Mouse (Mus musculus) B cell, adult 67 days (primary cell): ENCODE results near the gene Fam131b. TPM values are rescaled to one million over a fixed set of nuclear protein-coding genes. Genes with fewer than 3 reads are reported as not detected.

Source experiments
- total RNA-seq, 2 experiments: library from RNA; stranded (reverse); gene quantifications; 4 replicates each; pipeline ENCODE4 v1.2.4; 2023

Fam131b gene
- not detected for total RNA-seq

DNA sequence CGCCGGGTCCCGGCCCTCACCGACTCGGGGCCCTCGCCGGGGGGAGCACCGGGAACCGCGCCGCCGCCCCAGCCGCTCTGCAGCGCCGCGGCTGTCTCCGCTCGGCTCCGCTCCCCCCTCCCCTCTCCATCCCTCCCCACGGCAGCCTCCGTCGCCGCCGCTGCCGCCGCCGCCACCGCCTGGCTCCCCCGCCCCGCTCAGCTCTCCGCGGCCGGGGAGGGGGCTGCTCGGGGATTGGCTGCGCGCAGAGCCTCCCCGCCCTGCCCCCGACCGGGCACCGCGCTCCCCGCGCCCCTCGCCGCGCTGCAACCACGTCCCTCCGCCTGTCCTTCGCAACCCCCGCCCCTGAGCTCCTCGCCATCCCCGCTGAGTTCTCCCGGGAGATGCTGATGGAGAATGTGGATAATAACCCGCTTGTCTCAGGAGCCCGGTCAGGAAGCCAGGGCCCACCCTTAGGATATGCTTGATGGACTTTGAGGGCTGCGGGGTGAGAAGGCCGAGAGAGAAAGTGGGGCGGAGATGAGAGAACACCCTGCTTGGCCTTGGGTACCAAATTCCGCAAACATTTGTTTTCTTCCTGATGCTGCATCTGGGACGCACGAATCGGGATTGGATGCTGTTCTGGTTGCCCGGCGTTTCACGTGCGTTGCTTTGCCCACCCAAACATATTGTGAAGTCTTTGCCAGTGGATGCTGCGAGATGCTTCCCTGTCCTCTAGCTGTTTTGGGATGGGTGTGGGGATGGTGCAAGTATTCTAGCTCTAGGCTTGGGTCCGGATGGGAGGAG is at the start of gene Fam131b:
Fam131b (minus strand) TSS at position 162 of the 786 bp plus-strand sequence.

DNA sequence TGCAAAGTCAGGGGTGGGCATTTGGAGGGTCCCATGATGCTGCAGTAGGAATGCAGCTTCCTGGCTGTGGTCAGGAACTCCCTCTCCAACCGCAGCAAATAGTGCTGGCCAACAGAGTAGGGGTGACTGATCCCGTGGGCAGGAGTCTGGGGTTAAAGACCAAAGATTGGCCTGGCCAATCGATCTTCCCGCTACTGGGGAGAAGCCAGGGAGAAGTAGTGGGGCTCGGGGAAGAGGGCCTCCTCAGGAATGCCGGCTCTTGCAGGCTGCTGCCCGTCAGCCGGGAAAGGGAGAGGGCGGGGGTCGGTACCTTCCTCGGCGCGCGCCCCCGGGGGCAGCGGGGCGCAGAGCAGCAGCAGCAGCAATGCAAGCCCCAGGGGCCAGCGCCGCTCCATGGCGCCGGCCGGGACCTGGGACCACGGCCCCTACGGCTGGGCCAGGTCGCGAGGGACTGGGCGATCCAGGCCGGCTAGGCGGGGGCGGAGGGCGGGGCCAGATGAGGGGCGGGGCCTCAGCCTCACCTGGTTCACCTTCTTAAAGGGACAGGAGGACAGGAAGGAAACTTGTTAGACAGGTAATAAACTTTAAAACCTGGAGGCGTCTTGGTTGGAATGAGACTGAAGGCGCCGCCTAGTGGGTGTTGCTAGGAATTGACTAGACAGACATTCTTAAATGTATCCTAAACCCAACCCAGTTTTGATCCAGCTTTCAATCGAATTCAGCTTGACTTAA is 48.5 kb upstream of the Fam131b start, which contains the start of gene Epha1:
Epha1 (minus strand) TSS at position 453 of the 732 bp plus-strand sequence.

DNA sequence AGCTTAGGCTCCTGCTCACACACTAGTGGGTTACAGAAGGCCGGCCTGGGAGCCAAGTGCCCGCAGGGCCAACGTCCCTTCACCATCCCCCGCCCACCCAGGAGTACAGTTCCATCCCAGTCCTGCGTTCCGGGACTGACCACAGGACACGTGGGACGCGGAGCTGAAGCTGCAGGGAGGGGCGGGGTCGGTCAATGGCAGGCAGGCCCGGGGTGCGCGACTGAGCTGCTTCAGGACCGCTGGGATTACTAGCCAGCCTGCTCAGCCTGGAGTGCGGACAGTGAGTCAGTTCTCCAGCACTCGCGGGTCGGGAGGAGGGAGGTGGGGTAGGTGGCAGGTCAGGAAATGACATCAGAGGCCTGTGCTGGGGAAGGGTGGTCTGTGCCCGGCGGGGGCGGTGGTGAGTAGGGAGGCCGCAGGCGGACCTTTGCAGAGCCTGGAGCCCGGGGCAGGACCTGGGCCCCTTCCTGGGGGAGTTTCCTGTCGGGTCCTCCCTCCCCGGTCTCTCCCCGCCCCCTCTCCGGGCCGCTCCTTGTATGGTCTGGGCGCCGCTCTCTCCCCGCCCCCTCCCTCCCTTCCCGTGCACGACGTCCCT is 25.1 kb upstream of the Fam131b start, which contains the start of gene Zyx:
Zyx (plus strand) TSS at position 205 of the 595 bp plus-strand sequence.

DNA sequence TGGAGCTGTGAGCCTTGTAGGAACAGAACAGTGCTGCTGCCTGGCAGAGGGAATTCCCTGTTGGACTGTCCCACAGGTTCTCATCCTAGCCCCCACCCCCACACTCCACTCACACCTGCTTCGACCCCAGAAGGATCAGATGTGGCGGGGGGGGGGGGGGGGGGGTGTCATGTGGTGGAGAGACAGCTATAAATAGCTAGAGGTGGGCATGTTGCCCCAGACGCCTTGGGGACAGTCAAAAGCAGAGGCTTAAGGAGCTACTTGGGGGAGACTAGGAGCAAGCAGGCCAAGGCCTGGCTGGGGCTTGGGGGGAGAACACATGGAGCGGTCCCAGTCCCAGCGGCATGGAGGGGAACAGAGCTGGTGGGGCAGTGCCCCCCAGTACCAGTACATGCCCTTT is 38.0 kb downstream of the Fam131b start, which contains the start of gene Clcn1:
Clcn1 (plus strand) TSS at position 238 of the 400 bp plus-strand sequence.

Other genes with a start within 250 kb of the Fam131b start
- not detected for gene Tas2r139, start 183.7 kb downstream of the Fam131b start, total RNA-seq
- not detected for gene Tas2r144, start 109.3 kb downstream of the Fam131b start, total RNA-seq
- 1 to 10 TPM; 4.4 to 5.6 TPM for gene Gstk1, start 78.7 kb downstream of the Fam131b start, total RNA-seq
- gene Tmem139, start 62.7 kb downstream of the Fam131b start, total RNA-seq: not detected
- gene Casp2, start 59.7 kb downstream of the Fam131b start, total RNA-seq: 100 to 1,000 TPM; 113 to 126 TPM
- gene Clcn1, start 38.0 kb downstream of the Fam131b start, total RNA-seq: 1 to 10 TPM; 1.5 to 2.1 TPM
- gene Zyx, start 25.0 kb upstream of the Fam131b start, total RNA-seq: 10 to 100 TPM; 67.0 to 88.6 TPM
- gene Epha1, start 48.6 kb upstream of the Fam131b start, total RNA-seq: not detected
- gene Tas2r143, start 75.6 kb upstream of the Fam131b start, total RNA-seq: under 1 TPM in 1 of 2 experiments, not detected in 1; 0.64 TPM
- gene Tas2r135, start 80.8 kb upstream of the Fam131b start, total RNA-seq: not detected
- gene Tas2r126, start 109.9 kb upstream of the Fam131b start, total RNA-seq: not detected
- gene Olfr458, start 140.6 kb upstream of the Fam131b start, total RNA-seq: not detected
- gene Olfr457, start 151.7 kb upstream of the Fam131b start, total RNA-seq: not detected
- not detected for gene Olfr456, start 162.6 kb upstream of the Fam131b start, total RNA-seq
- gene Olfr455, start 222.9 kb upstream of the Fam131b start, total RNA-seq: not detected